Mouse (Mus musculus) hindbrain, postnatal 0 days (tissue): ENCODE measurements around the gene Lgr4. TPM values are rescaled to one million over a fixed set of nuclear protein-coding genes. Genes with fewer than 3 reads are reported as not detected.

Source experiments
- ATAC-seq: fragments of 200-750 bp; cut with Nextera tagmentation; 2 replicates; pipeline ENCODE4 v1.8.0; 2017; ENCODE audit warnings: mild to moderate bottlenecking, moderate TSS enrichment, moderate library complexity
- DNase-seq: peaks from one replicate; pipeline ENCODE4 v3.0.0-alpha.2; 2015; ENCODE audit warnings: low spot score
- H3K27ac ChIP-seq: fragments of 300-500 bp; sonication (generic); 2 replicates; pipeline ENCODE4 v1.5.1; 2014; ENCODE audit warnings: mild to moderate bottlenecking
- H3K27me3 ChIP-seq: fragments of 300-500 bp; sonication (generic); 2 replicates; pipeline ENCODE4 v1.6.1; 2014; ENCODE audit warnings: low read length, mixed read lengths; ENCODE audit not compliant: insufficient read depth
- H3K36me3 ChIP-seq: fragments of 300-500 bp; sonication (generic); 2 replicates; pipeline ENCODE4 v1.6.1; 2014; ENCODE audit warnings: low read length, mixed read lengths; ENCODE audit not compliant: insufficient read depth
- H3K4me1 ChIP-seq: fragments of 300-500 bp; sonication (generic); 2 replicates; pipeline ENCODE4 v1.6.1; 2014; ENCODE audit warnings: antibody characterized with exemption, low read length, mixed read lengths; ENCODE audit not compliant: insufficient read depth
- H3K4me2 ChIP-seq: fragments of 300-500 bp; sonication (generic); 2 replicates; pipeline ENCODE4 v1.6.1; 2014; ENCODE audit warnings: low read depth, mild to moderate bottlenecking, low read length, moderate library complexity, mixed read lengths
- H3K4me3 ChIP-seq: fragments of 300-500 bp; sonication (generic); 2 replicates; pipeline ENCODE4 v1.5.1; 2014; ENCODE audit warnings: low read length
- H3K9ac ChIP-seq: fragments of 300-500 bp; sonication (generic); replicated peaks from 2 replicates; pipeline ENCODE4 v1.6.1; 2014; ENCODE audit warnings: mild to moderate bottlenecking, low read length, moderate library complexity, mixed read lengths
- H3K9me3 ChIP-seq: fragments of 300-500 bp; sonication (generic); 2 replicates; pipeline ENCODE4 v1.6.1; 2016; ENCODE audit warnings: low read length, mixed read lengths
- CTCF ChIP-seq: IDR thresholded peaks from 2 replicates; pipeline ENCODE4 v1.5.1; 2016; ENCODE audit warnings: antibody characterized with exemption, control low read depth, low read depth
- WGBS: fragments of 180-500 bp; shearing (Covaris S2); extraction: QIAGEN DNeasy Blood & Tissue Kit; methylation state at CpG from one replicate; pipeline ENCODE4 v1.1.7; 2014; 5-methylcytosine and 5-hydroxymethylcytosine counted together
- polyA plus RNA-seq: library from polyadenylated mRNA; unstranded; fragments of >200 nt; fragmentation: Nextera tagmentation; extraction: Ambion mirVana; gene quantifications from 2 replicates; pipeline ENCODE4 v1.2.1, GENCODE M21; 2015
- total RNA-seq: library from RNA; depleted of rRNA; stranded (reverse); fragments of >200 nt; gene quantifications from 2 replicates; pipeline ENCODE4 v1.2.3, GENCODE M21; 2014

Lgr4 gene
- total and polyA plus RNA-seq, 2 experiments from 2014 or later = 9.0 to 27.9 TPM

- no peak overlapping the region for H3K4me2 ChIP-seq
- no peak overlapping the region for H3K4me3 ChIP-seq
- no peak overlapping the region for H3K9ac ChIP-seq
- ATAC-seq (no peak), DNase-seq (no peak)
- no peaks in the 10 kb centered on the region for H3K9me3 ChIP-seq
- no peak overlapping the region for H3K27ac ChIP-seq
- H3K36me3 ChIP-seq = no peaks in the 10 kb centered on the region
- H3K27me3 ChIP-seq = no peaks in the 10 kb centered on the region
- H3K4me1 ChIP-seq = peaks cover 3% of the 10 kb centered on the region
- TF ChIP-seq CTCF = no peak
Observed at GRCm38 (mm10) chr2:109927876-109928275, 10.4 kb downstream of the Lgr4 start.

- H3K27me3 ChIP-seq = no peaks in the 10 kb centered on the region
- no peaks in the 10 kb centered on the region for H3K9me3 ChIP-seq
- TF ChIP-seq CTCF = no peak
- no peak overlapping the region for H3K4me3 ChIP-seq
- H3K36me3 ChIP-seq = no peaks in the 10 kb centered on the region
- ATAC-seq (0 out of 2 replicates have a peak, but pooled peaks have one; percentile 61), DNase-seq (peak; percentile 22)
- no peak overlapping the region for H3K9ac ChIP-seq
- WGBS = 66% methylated on average over 4 of the region's 4 CpGs
- H3K27ac ChIP-seq = no peak overlapping the region
- no peak overlapping the region for H3K4me2 ChIP-seq
- peaks cover 3% of the 10 kb centered on the region for H3K4me1 ChIP-seq
Observed at GRCm38 (mm10) chr2:109928791-109929190, 11.3 kb downstream of the Lgr4 start.

- peak; percentile 18 for DNase-seq
- no peak overlapping the region for H3K4me2 ChIP-seq
- no peaks in the 10 kb centered on the region for H3K9me3 ChIP-seq
- no peak for TF ChIP-seq CTCF
- H3K9ac ChIP-seq = no peak overlapping the region
- WGBS = 65% methylated on average over 3 of the region's 3 CpGs
- no peak overlapping the region for H3K27ac ChIP-seq
- H3K36me3 ChIP-seq = no peaks in the 10 kb centered on the region
- H3K4me1 ChIP-seq = peaks cover 3% of the 10 kb centered on the region
- no peaks in the 10 kb centered on the region for H3K27me3 ChIP-seq
- ATAC-seq = no peak
- no peak overlapping the region for H3K4me3 ChIP-seq
Observed at GRCm38 (mm10) chr2:109929256-109929655, 11.8 kb downstream of the Lgr4 start.

- DNase-seq (no peak), ATAC-seq (no peak)
- no peak for TF ChIP-seq CTCF
- peaks cover 3% of the 10 kb centered on the region for H3K4me1 ChIP-seq
- H3K4me3 ChIP-seq = no peak overlapping the region
- H3K9ac ChIP-seq = no peak overlapping the region
- 94% methylated on average over 5 of the region's 5 CpGs for WGBS
- no peaks in the 10 kb centered on the region for H3K9me3 ChIP-seq
- H3K27me3 ChIP-seq = no peaks in the 10 kb centered on the region
- H3K36me3 ChIP-seq = no peaks in the 10 kb centered on the region
- no peak overlapping the region for H3K4me2 ChIP-seq
- H3K27ac ChIP-seq = no peak overlapping the region
Observed at GRCm38 (mm10) chr2:109930366-109930765, 12.9 kb downstream of the Lgr4 start.

- Histone ChIP-seq H3K9me3 (no peaks in the 10 kb centered on the region), H3K4me2 (no peak overlapping the region), H3K4me1 (peaks cover 3% of the 10 kb centered on the region), H3K27ac (no peak overlapping the region), H3K9ac (no peak overlapping the region), H3K27me3 (no peaks in the 10 kb centered on the region), H3K4me3 (no peak overlapping the region), H3K36me3 (no peaks in the 10 kb centered on the region)
- DNase-seq = no peak
- no peak for TF ChIP-seq CTCF
- WGBS = 92% methylated on average over 4 of the region's 4 CpGs
- ATAC-seq = no peak
Observed at GRCm38 (mm10) chr2:109930771-109931170, 13.3 kb downstream of the Lgr4 start.

- H3K4me1 ChIP-seq = peaks cover 3% of the 10 kb centered on the region
- no peak overlapping the region for H3K4me3 ChIP-seq
- DNase-seq (no peak), ATAC-seq (no peak)
- no peak overlapping the region for H3K9ac ChIP-seq
- H3K4me2 ChIP-seq = no peak overlapping the region
- no peaks in the 10 kb centered on the region for H3K27me3 ChIP-seq
- no peaks in the 10 kb centered on the region for H3K9me3 ChIP-seq
- no peak for TF ChIP-seq CTCF
- 56% methylated on average over 13 of the region's 13 CpGs for WGBS
- H3K36me3 ChIP-seq = no peaks in the 10 kb centered on the region
- H3K27ac ChIP-seq = no peak overlapping the region
Observed at GRCm38 (mm10) chr2:109931978-109932780, 14.7 kb downstream of the Lgr4 start.

- Histone ChIP-seq H3K4me3 (no peak overlapping the region), H3K27me3 (no peaks in the 10 kb centered on the region), H3K9ac (no peak overlapping the region), H3K4me1 (no peaks in the 10 kb centered on the region; the same call in 1 of the 2 replicates), H3K27ac (no peak overlapping the region), H3K4me2 (no peak overlapping the region), H3K36me3 (no peaks in the 10 kb centered on the region), H3K9me3 (no peaks in the 10 kb centered on the region)
- 88% methylated on average over 3 of the region's 3 CpGs for whole genome bisulfite sequencing
- TF ChIP-seq CTCF = no peak
- DNase-seq (no peak), ATAC-seq (no peak)
Observed at GRCm38 (mm10) chr2:109933151-109933550, 15.7 kb downstream of the Lgr4 start.
